Mouse (Mus musculus) limb, embryonic 14.5 days (tissue): ENCODE data around the gene 1700001O22Rik. TPM values are rescaled to one million over a fixed set of nuclear protein-coding genes. Genes with fewer than 3 reads are reported as not detected.

Experiments
- ATAC-seq: fragments of 200-750 bp; cut with Nextera tagmentation; 2 replicates; pipeline ENCODE4 v1.8.0; 2017; ENCODE audit warnings: low read depth, moderate number of reproducible peaks, moderate TSS enrichment; ENCODE audit not compliant: low FRiP score
- DNase-seq: peaks from one replicate; pipeline ENCODE4 v3.0.0-alpha.2; 2015; ENCODE audit warnings: low spot score
- H3K27ac ChIP-seq: fragments of 300-500 bp; sonication (generic); replicated peaks from 2 replicates; pipeline ENCODE4 v1.5.1; 2014; ENCODE audit warnings: low read depth, mild to moderate bottlenecking, low read length, moderate library complexity, mixed read lengths
- H3K27me3 ChIP-seq: fragments of 300-500 bp; sonication (generic); 2 replicates; pipeline ENCODE4 v1.6.1; 2014; ENCODE audit warnings: low read length, mixed read lengths; ENCODE audit not compliant: control insufficient read depth, insufficient read depth
- H3K36me3 ChIP-seq: fragments of 300-500 bp; sonication (generic); 2 replicates; pipeline ENCODE4 v1.6.1; 2014; ENCODE audit warnings: mild to moderate bottlenecking, low read length, moderate library complexity, mixed read lengths; ENCODE audit not compliant: control insufficient read depth, insufficient read depth
- H3K4me1 ChIP-seq: fragments of 300-500 bp; sonication (generic); 2 replicates; pipeline ENCODE4 v1.6.1; 2014; ENCODE audit warnings: antibody characterized with exemption, low read length, mixed read lengths; ENCODE audit not compliant: control insufficient read depth, insufficient read depth
- H3K4me2 ChIP-seq: fragments of 300-500 bp; sonication (generic); replicated peaks from 2 replicates; pipeline ENCODE4 v1.6.1; 2014; ENCODE audit warnings: low read depth, mild to moderate bottlenecking, low read length, moderate library complexity; ENCODE audit not compliant: severe bottlenecking
- H3K4me3 ChIP-seq: fragments of 300-500 bp; sonication (generic); replicated peaks from 2 replicates; pipeline ENCODE4 v1.5.1; 2014; ENCODE audit warnings: low read length
- H3K9ac ChIP-seq: fragments of 300-500 bp; sonication (generic); 2 replicates; pipeline ENCODE4 v1.6.1; 2014; ENCODE audit warnings: mild to moderate bottlenecking, low read depth, low read length, moderate library complexity; ENCODE audit not compliant: severe bottlenecking
- H3K9me3 ChIP-seq: fragments of 300-500 bp; sonication (generic); 2 replicates; pipeline ENCODE4 v1.6.1; 2016; ENCODE audit warnings: low read length; ENCODE audit not compliant: control insufficient read depth
- POLR2A ChIP-seq: fragments of 200-500 bp; IDR thresholded peaks from 2 replicates; pipeline ENCODE4 v1.8.0; 2012; ENCODE audit warnings: inconsistent platforms, mild to moderate bottlenecking, moderate library complexity, borderline replicate concordance; ENCODE audit not compliant: insufficient read depth, insufficient read length; ENCODE audit errors: extremely low read depth
- WGBS: fragments of 180-500 bp; shearing (Covaris S2); extraction: QIAGEN DNeasy Blood & Tissue Kit; methylation state at CpG from one replicate; pipeline ENCODE4 v1.1.7; 2014; 5-methylcytosine and 5-hydroxymethylcytosine counted together
- polyA plus RNA-seq, 2 experiments: library from polyadenylated mRNA; depleted of rRNA in 1 of 2; stranded (reverse) in 1 of 2; unstranded in 1 of 2; fragments of >200 nt; fragmentation: Nextera tagmentation in 1 of 2; extraction: Ambion mirVana in 1 of 2; gene quantifications; 2 replicates each; pipeline versions ENCODE4 v1.2.1 to v1.2.3; 2012 to 2014

Gene 1700001O22Rik
- polyA plus RNA-seq, 2 experiments, result 3.4 TPM

DNA sequence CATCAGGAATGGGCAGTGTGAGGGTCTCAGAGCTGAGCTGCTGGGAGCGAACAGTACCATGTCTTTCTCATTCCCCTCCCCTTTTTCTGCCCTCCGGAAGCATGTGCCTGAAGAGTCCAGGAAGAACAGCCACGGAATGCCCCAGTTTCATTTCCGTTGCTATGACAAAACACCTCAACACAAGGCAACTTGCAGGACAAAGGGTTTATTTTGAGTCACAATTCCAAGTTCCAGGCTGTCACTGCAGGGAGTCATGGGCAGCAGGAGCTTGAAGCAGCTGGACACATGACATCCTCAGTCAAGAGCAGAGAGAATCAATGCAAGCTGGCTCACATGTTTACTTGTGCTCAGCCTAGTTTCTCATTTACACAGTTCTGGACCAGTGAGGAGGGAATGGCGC is 53.4 kb downstream of the 1700001O22Rik start:
- no peaks in the 10 kb centered on the region for H3K36me3 ChIP-seq
- no peak overlapping the region for H3K4me3 ChIP-seq
- no peak overlapping the region for H3K9ac ChIP-seq
- no peaks in the 10 kb centered on the region for H3K27me3 ChIP-seq
- no peak overlapping the region for H3K27ac ChIP-seq
- H3K9me3 ChIP-seq, result no peaks in the 10 kb centered on the region
- WGBS, result 74% methylated on average over 5 of the region's 5 CpGs
- DNase-seq (no peak), ATAC-seq (no peak)
- no peak for TF ChIP-seq POLR2A
- peaks cover 5% of the 10 kb centered on the region for H3K4me1 ChIP-seq
- no peak overlapping the region for H3K4me2 ChIP-seq

DNA sequence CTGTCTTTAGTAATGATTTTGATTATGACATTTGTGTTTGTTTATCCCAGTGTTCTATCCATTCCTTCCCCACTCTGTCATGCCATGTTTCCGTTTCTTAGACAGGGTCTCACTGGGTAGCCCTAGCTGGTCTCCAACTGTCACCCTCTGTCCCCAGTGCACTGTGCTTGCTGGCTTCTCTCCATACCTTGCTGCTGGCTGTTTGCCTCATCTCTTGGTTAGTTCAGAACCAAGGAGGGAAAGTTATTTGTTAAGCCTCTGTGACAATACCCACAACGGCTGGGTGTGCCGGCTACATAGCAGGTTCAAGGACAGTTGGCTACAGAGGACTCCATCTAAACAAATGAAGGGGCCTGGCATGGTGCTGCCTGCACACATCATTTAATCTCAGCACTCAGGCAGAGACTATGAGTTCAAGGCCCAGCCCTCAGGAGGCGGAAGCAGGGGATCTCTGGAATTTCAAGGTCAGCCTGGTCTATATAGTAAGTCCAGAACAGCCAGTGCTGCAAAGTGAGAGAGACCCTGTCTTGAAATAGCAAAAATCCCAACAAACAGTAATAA is 55.8 kb downstream of the 1700001O22Rik start:
- WGBS, result 90% methylated on average over 4 of the region's 4 CpGs

More for the DNA sequence above, 55.8 kb downstream of the 1700001O22Rik start:
- no peak for ATAC-seq
- no peak for DNase-seq
- Histone ChIP-seq H3K9ac (no peak overlapping the region), H3K36me3 (no peaks in the 10 kb centered on the region), H3K27me3 (no peaks in the 10 kb centered on the region), H3K27ac (no peak overlapping the region), H3K4me2 (no peak overlapping the region), H3K4me1 (peaks cover 15% of the 10 kb centered on the region), H3K9me3 (no peaks in the 10 kb centered on the region), H3K4me3 (no peak overlapping the region)
- no peak for TF ChIP-seq POLR2A

Other genes starting within 250 kb of the 1700001O22Rik start
- 1.2 and 1.3 TPM in 2 replicates for gene Cstad, start 208.6 kb downstream of the 1700001O22Rik start, polyA plus RNA-seq (2012; rRNA removed)
- 2.2 and 3.1 TPM in 2 replicates for gene Cstad, start 208.6 kb downstream of the 1700001O22Rik start, polyA plus RNA-seq (2014; fragmentation: Nextera tagmentation; extraction: Ambion mirVana)
- gene Ntmt1, start 4.2 kb upstream of the 1700001O22Rik start, polyA plus RNA-seq (2012; rRNA removed), result 59.5 and 66.8 TPM in 2 replicates
- 84.2 and 91.0 TPM in 2 replicates for gene Ntmt1, start 4.2 kb upstream of the 1700001O22Rik start, polyA plus RNA-seq (2014; fragmentation: Nextera tagmentation; extraction: Ambion mirVana)
- gene Asb6, start 26.7 kb upstream of the 1700001O22Rik start, polyA plus RNA-seq (2012; rRNA removed), result 36.8 and 48.7 TPM in 2 replicates
- 29.5 and 31.8 TPM in 2 replicates for gene Asb6, start 26.7 kb upstream of the 1700001O22Rik start, polyA plus RNA-seq (2014; fragmentation: Nextera tagmentation; extraction: Ambion mirVana)
- gene Prrx2, start 31.3 kb upstream of the 1700001O22Rik start, polyA plus RNA-seq (2012; rRNA removed), result 176 and 268 TPM in 2 replicates
- 93.1 and 112 TPM in 2 replicates for gene Prrx2, start 31.3 kb upstream of the 1700001O22Rik start, polyA plus RNA-seq (2014; fragmentation: Nextera tagmentation; extraction: Ambion mirVana)
- 16.4 and 22.7 TPM in 2 replicates for gene Ptges, start 126.2 kb upstream of the 1700001O22Rik start, polyA plus RNA-seq (2012; rRNA removed)
- 17.8 and 20.5 TPM in 2 replicates for gene Ptges, start 126.2 kb upstream of the 1700001O22Rik start, polyA plus RNA-seq (2014; fragmentation: Nextera tagmentation; extraction: Ambion mirVana)
- 45.3 and 45.9 TPM in 2 replicates for gene Tor1b, start 149.3 kb upstream of the 1700001O22Rik start, polyA plus RNA-seq (2012; rRNA removed)
- gene Tor1b, start 149.3 kb upstream of the 1700001O22Rik start, polyA plus RNA-seq (2014; fragmentation: Nextera tagmentation; extraction: Ambion mirVana), result 39.6 and 40.7 TPM in 2 replicates
- 66.6 and 67.1 TPM in 2 replicates for gene Tor1a, start 164.3 kb upstream of the 1700001O22Rik start, polyA plus RNA-seq (2012; rRNA removed)
- 70.6 and 75.5 TPM in 2 replicates for gene Tor1a, start 164.3 kb upstream of the 1700001O22Rik start, polyA plus RNA-seq (2014; fragmentation: Nextera tagmentation; extraction: Ambion mirVana)
- 46.7 and 65.1 TPM in 2 replicates for gene BC005624, start 178.5 kb upstream of the 1700001O22Rik start, polyA plus RNA-seq (2012; rRNA removed)
- gene BC005624, start 178.5 kb upstream of the 1700001O22Rik start, polyA plus RNA-seq (2014; fragmentation: Nextera tagmentation; extraction: Ambion mirVana), result 46.5 and 52.8 TPM in 2 replicates
- 21.5 and 22.7 TPM in 2 replicates for gene Usp20, start 178.6 kb upstream of the 1700001O22Rik start, polyA plus RNA-seq (2012; rRNA removed)
- 19.0 and 19.4 TPM in 2 replicates for gene Usp20, start 178.6 kb upstream of the 1700001O22Rik start, polyA plus RNA-seq (2014; fragmentation: Nextera tagmentation; extraction: Ambion mirVana)